Comparison of ENCODE assay signal across 19 mouse cellular contexts in the genomic region with DNA sequence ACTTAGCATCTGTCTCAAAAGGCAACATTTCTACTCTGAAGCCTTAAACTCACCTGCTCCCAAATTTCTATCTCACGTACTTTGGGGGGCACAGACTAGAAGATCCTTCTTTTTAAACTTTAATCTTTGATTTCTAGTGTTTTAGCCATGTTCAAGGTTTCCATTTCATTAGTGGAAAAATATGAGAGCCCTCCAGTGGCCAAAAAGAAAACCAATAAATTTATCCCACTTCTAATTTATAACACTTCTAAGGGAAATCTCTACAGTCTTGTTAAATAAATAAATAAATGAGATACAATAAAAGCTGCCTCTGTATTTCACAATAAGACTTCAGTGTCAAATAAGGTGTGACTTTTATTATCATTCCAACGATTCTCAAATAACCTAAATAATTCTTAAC.
DNase-seq lines count a peak whose midpoint lies in the region; ATAC-seq and TF ChIP-seq lines count a peak whose summit lies in the region.
"Had no signal": no experiment of that assay in that cellular context is flagged by ENCODE, and none has a peak within 500 bp of the region (broad histone marks: within the 10 kb centered on the region; RNA-seq: fewer than 3 reads in every experiment).

No protein-coding gene starts in this region.

- no peak overlapping the region for H3K4me2 ChIP-seq in forebrain, embryonic 14.5 days (ENCODE audit: low read length)
- H3K4me2 ChIP-seq in forebrain, embryonic 13.5 days: no peak overlapping the region
- no peak overlapping the region for H3K4me2 ChIP-seq in lung, postnatal 0 days (replicated peaks; ENCODE audit: low read depth, low read length)
- H3K4me2 ChIP-seq in stomach, postnatal 0 days (replicated peaks; ENCODE audit: low read depth): no peak overlapping the region
- H3K4me2 ChIP-seq: heart, embryonic 12.5 days; hindbrain, embryonic 13.5 days; neural tube, embryonic 15.5 days; stomach, embryonic 15.5 days had no signal

- TF ChIP-seq POLR2A in kidney, adult 2 months (IDR thresholded peaks at IDR 0.05; ENCODE audit: low read depth, low read length): no peak
- no peak for TF ChIP-seq POLR2A in lung, adult 2 months (IDR thresholded peaks at IDR 0.05; ENCODE audit: borderline replicate concordance, extremely low read depth, low read depth, low read length)

- no peak overlapping the region for H3K9ac ChIP-seq in forebrain, embryonic 14.5 days (ENCODE audit: low read length)
- H3K9ac ChIP-seq in forebrain, embryonic 13.5 days: no peak overlapping the region
- H3K9ac ChIP-seq in lung, postnatal 0 days (replicated peaks; ENCODE audit: low read depth): no peak overlapping the region
- no peak overlapping the region for H3K9ac ChIP-seq in stomach, postnatal 0 days (ENCODE audit: low read length)
- H3K9ac ChIP-seq: heart, embryonic 12.5 days; hindbrain, embryonic 13.5 days; neural tube, embryonic 15.5 days; stomach, embryonic 15.5 days had no signal

- H3K36me3 ChIP-seq in forebrain, embryonic 14.5 days (ENCODE audit: control insufficient read depth, insufficient read depth, low read length): no peaks in the 10 kb centered on the region
- H3K36me3 ChIP-seq in forebrain, embryonic 13.5 days (ENCODE audit: poor library complexity, severe bottlenecking): no peaks in the 10 kb centered on the region
- H3K36me3 ChIP-seq in kidney, adult 2 months (ENCODE audit: control insufficient read depth, insufficient read depth, low read length): no peaks in the 10 kb centered on the region
- H3K36me3 ChIP-seq in lung, postnatal 0 days (ENCODE audit: insufficient read depth, low read length): no peaks in the 10 kb centered on the region
- H3K36me3 ChIP-seq in stomach, postnatal 0 days (ENCODE audit: control insufficient read depth, insufficient read depth, low read length): no peaks in the 10 kb centered on the region
- H3K36me3 ChIP-seq: forebrain, embryonic 10.5 days; heart, embryonic 12.5 days; hindbrain, embryonic 13.5 days; neural tube, embryonic 15.5 days; stomach, embryonic 15.5 days had no signal

- TF ChIP-seq CTCF in kidney, adult 2 months (conservative IDR thresholded peaks at IDR 0.05; ENCODE audit: insufficient read depth, insufficient read length, low read depth, low read length): no peak
- TF ChIP-seq CTCF in lung, postnatal 0 days (IDR thresholded peaks at IDR 0.05): peak; percentile 7; the same call in 1 of the 2 replicates
- no peak for TF ChIP-seq CTCF in lung, adult 2 months (IDR thresholded peaks at IDR 0.05; ENCODE audit: insufficient read depth, low read length)
- peak; percentile 51 for TF ChIP-seq CTCF in stomach, postnatal 0 days (IDR thresholded peaks at IDR 0.05; ENCODE audit: low read depth)

- H3K4me1 ChIP-seq in forebrain, embryonic 14.5 days (ENCODE audit: control insufficient read depth, insufficient read depth, low read length): no peaks in the 10 kb centered on the region
- peaks cover 4% of the 10 kb centered on the region for H3K4me1 ChIP-seq in forebrain, embryonic 13.5 days
- H3K4me1 ChIP-seq in kidney, adult 2 months (ENCODE audit: control insufficient read depth, insufficient read depth, low read length): no peaks in the 10 kb centered on the region
- no peaks in the 10 kb centered on the region for H3K4me1 ChIP-seq in lung, postnatal 0 days (ENCODE audit: insufficient read depth, low read depth, low read length)
- H3K4me1 ChIP-seq in lung, adult 2 months (ENCODE audit: control insufficient read depth, insufficient read depth, low read length): no peaks in the 10 kb centered on the region
- no peaks in the 10 kb centered on the region for H3K4me1 ChIP-seq in stomach, postnatal 0 days (replicated peaks; ENCODE audit: control insufficient read depth, insufficient read depth)
- H3K4me1 ChIP-seq: forebrain, embryonic 10.5 days; heart, embryonic 12.5 days; stomach, embryonic 15.5 days had no signal

- WGBS in forebrain, embryonic 14.5 days: 71% methylated on average over 2 of the region's 2 CpGs
- 75% methylated on average over 2 of the region's 2 CpGs for WGBS in forebrain, embryonic 13.5 days
- WGBS in kidney, adult 2 months: 52% methylated on average over 2 of the region's 2 CpGs
- WGBS in lung, postnatal 0 days: 60% methylated on average over 2 of the region's 2 CpGs
- WGBS in lung, adult 2 months: 57% methylated on average over 2 of the region's 2 CpGs
- WGBS in stomach, postnatal 0 days: 67% methylated on average over 2 of the region's 2 CpGs

- no peaks in the 10 kb centered on the region for H3K27me3 ChIP-seq in forebrain, embryonic 14.5 days (replicated peaks; ENCODE audit: control insufficient read depth, insufficient read depth, low read length)
- H3K27me3 ChIP-seq in forebrain, embryonic 13.5 days: no peaks in the 10 kb centered on the region
- H3K27me3 ChIP-seq in kidney, adult 2 months (replicated peaks; ENCODE audit: control insufficient read depth, insufficient read depth, low read length): no peaks in the 10 kb centered on the region
- H3K27me3 ChIP-seq in lung, postnatal 0 days (replicated peaks; ENCODE audit: insufficient read depth, low read length): no peaks in the 10 kb centered on the region
- no peaks in the 10 kb centered on the region for H3K27me3 ChIP-seq in stomach, postnatal 0 days (ENCODE audit: control insufficient read depth, insufficient read depth, low read length)
- H3K27me3 ChIP-seq: heart, embryonic 12.5 days; hindbrain, embryonic 13.5 days; neural tube, embryonic 15.5 days; stomach, embryonic 15.5 days had no signal

- H3K9me3 ChIP-seq in forebrain, embryonic 14.5 days (replicated peaks; ENCODE audit: control insufficient read depth, low read length): no peaks in the 10 kb centered on the region
- H3K9me3 ChIP-seq in forebrain, embryonic 13.5 days (replicated peaks): no peaks in the 10 kb centered on the region
- H3K9me3 ChIP-seq in lung, postnatal 0 days (ENCODE audit: low read length): no peaks in the 10 kb centered on the region
- H3K9me3 ChIP-seq in stomach, postnatal 0 days (ENCODE audit: control insufficient read depth, low read length): no peaks in the 10 kb centered on the region
- H3K9me3 ChIP-seq: forebrain, embryonic 10.5 days; heart, embryonic 12.5 days; hindbrain, embryonic 13.5 days; neural tube, embryonic 15.5 days; stomach, embryonic 15.5 days had no signal

- no peak for ATAC-seq in forebrain, embryonic 14.5 days
- ATAC-seq in forebrain, embryonic 13.5 days: no peak
- ATAC-seq in lung, postnatal 0 days: no peak
- ATAC-seq in stomach, postnatal 0 days (ENCODE audit: low FRiP score, low TSS enrichment): no peak
- ATAC-seq: inflammation-experienced regulatory T-cells, adult 6 months had no signal

- DNase-seq in forebrain, embryonic 14.5 days (ENCODE audit: low spot score): peak; percentile 50
- DNase-seq in kidney, adult 2 months: peak; percentile 14
- DNase-seq in kidney, postnatal 14 days: no peak
- DNase-seq in lung, postnatal 0 days (ENCODE audit: low spot score): no peak
- DNase-seq in lung, adult 2 months: no peak
- no peak for DNase-seq in stomach, postnatal 0 days (ENCODE audit: low spot score)
- DNase-seq: cerebellum, adult 18-20 months; kidney, adult 8-10 months; kidney, postnatal 4 days; lung, postnatal 14 days; thymus, adult 18-20 months; thymus, postnatal 36 days had no signal

- TF ChIP-seq EP300 in lung, postnatal 0 days (IDR thresholded peaks at IDR 0.05): no peak
- no peak for TF ChIP-seq EP300 in stomach, postnatal 0 days (optimal IDR thresholded peaks at IDR 0.05)

- no peak overlapping the region for H3K4me3 ChIP-seq in forebrain, embryonic 14.5 days (ENCODE audit: low read depth, low read length)
- H3K4me3 ChIP-seq in forebrain, embryonic 13.5 days: no peak overlapping the region
- no peak overlapping the region for H3K4me3 ChIP-seq in kidney, adult 2 months (ENCODE audit: insufficient read depth, low read depth, low read length)
- no peak overlapping the region for H3K4me3 ChIP-seq in lung, postnatal 0 days (ENCODE audit: low read depth, low read length)
- no peak overlapping the region for H3K4me3 ChIP-seq in lung, adult 2 months (replicated peaks; ENCODE audit: extremely low read depth, low read depth, low read length)
- H3K4me3 ChIP-seq in stomach, postnatal 0 days (ENCODE audit: low read depth, low read length): no peak overlapping the region
- H3K4me3 ChIP-seq: forebrain, embryonic 10.5 days; heart, embryonic 12.5 days; hindbrain, embryonic 13.5 days; neural tube, embryonic 15.5 days; stomach, embryonic 15.5 days had no signal

- no peak overlapping the region for H3K27ac ChIP-seq in forebrain, embryonic 14.5 days (ENCODE audit: low read depth, low read length)
- H3K27ac ChIP-seq in forebrain, embryonic 13.5 days: no peak overlapping the region
- no peak overlapping the region for H3K27ac ChIP-seq in kidney, adult 2 months (ENCODE audit: insufficient read depth, low read depth, low read length)
- no peak overlapping the region for H3K27ac ChIP-seq in lung, postnatal 0 days (ENCODE audit: low read length)
- H3K27ac ChIP-seq in stomach, postnatal 0 days (replicated peaks): no peak overlapping the region
- H3K27ac ChIP-seq: forebrain, embryonic 10.5 days; hindbrain, embryonic 13.5 days; neural tube, embryonic 15.5 days; stomach, embryonic 15.5 days had no signal

Comparison
In these comparisons a context has a peak if more than half of its experiments do, and no peak if none do; other contexts are left out.
1. DNase-seq: peak in forebrain, embryonic 14.5 days (single experiment) and kidney, adult 2 months (single experiment); none in kidney, postnatal 14 days (single experiment), lung, postnatal 0 days (single experiment), lung, adult 2 months (single experiment) and stomach, postnatal 0 days (single experiment).
2. CTCF ChIP-seq: peak in lung, postnatal 0 days (single experiment) and stomach, postnatal 0 days (single experiment); none in kidney, adult 2 months (single experiment) and lung, adult 2 months (single experiment).